Mouse (Mus musculus) embryonic facial prominence, embryonic 13.5 days (tissue): ENCODE results near the gene Strn3. TPM values are rescaled to one million over a fixed set of nuclear protein-coding genes. Genes with fewer than 3 reads are reported as not detected.

Source experiments
- polyA plus RNA-seq: library from polyadenylated mRNA; unstranded; fragments of >200 nt; fragmentation: Nextera tagmentation; extraction: Ambion mirVana; gene quantifications from 2 replicates; pipeline ENCODE4 v1.2.1, GENCODE M21; 2015

Strn3 gene
- polyA plus RNA-seq, 1 experiment from 2014 or later: 54.0 TPM

Other genes starting within 250 kb of the Strn3 start
- 4.1 and 4.6 TPM in 2 replicates for gene Coch, start 98.6 kb downstream of the Strn3 start, polyA plus RNA-seq
- 30.9 and 32.6 TPM in 2 replicates for gene Ap4s1, start 864 bp downstream of the Strn3 start, polyA plus RNA-seq
- gene Hectd1, start 137.6 kb upstream of the Strn3 start, polyA plus RNA-seq: 48.3 and 50.4 TPM in 2 replicates